Mouse (Mus musculus) mouse embryonic stem cell (cell line): ENCODE results near the gene Gm49337.
"Not testable (repeated sequence)": the region's sequence is repeated elsewhere in the genome, so short reads cannot be mapped to it uniquely, and the experiment has no call there.

Experiments
- in situ Hi-C, 2 experiments: fragments of 300-500 bp; cut with MboI; formaldehyde crosslinking; loops; 1 replicate in 1 of 2; 3 replicates in 1 of 2; pipeline ENCODE4 v1.14.3; 2019 to 2020; ENCODE audit warnings: low sequenced_read_pairs in 2 of 2, low pct_unique_long_range_greater_than_20kb in 1 of 2, mixed read lengths in 1 of 2; ENCODE audit not compliant: unreplicated experiment in 1 of 2

Gene Gm49337

GRCm38 (mm10) chr4:116192286-116192835 is 19.2 kb downstream of the Gm49337 start:
- in situ Hi-C loops: no loop called here

- in situ Hi-C loops: no loop called here
These were observed 20.6 kb downstream of the Gm49337 start for GRCm38 (mm10) chr4:116193583-116194383.

DNA sequence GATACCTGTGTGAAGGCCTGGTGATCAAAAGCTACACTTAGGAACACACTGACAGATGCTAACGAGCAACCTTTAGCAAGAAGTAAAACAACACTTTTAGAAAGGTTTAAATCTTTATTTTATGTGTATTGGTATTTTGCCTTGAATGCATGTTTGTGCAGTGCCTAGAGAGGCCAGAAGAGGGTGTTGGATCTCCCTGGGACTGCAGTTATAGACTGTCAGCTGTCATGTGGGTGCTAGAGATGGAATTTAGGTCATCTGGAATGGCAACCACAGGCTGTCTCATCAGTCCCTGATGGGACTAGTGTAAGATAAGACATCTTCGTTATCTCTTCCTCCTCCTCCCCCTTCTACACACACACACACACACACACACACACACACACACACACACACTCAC is 25.2 kb downstream of the Gm49337 start:
- in situ Hi-C loops: no loop called here

GRCm38 (mm10) chr4:116204422-116204821 is 31.2 kb downstream of the Gm49337 start:
- in situ Hi-C loops: no loop called here

DNA sequence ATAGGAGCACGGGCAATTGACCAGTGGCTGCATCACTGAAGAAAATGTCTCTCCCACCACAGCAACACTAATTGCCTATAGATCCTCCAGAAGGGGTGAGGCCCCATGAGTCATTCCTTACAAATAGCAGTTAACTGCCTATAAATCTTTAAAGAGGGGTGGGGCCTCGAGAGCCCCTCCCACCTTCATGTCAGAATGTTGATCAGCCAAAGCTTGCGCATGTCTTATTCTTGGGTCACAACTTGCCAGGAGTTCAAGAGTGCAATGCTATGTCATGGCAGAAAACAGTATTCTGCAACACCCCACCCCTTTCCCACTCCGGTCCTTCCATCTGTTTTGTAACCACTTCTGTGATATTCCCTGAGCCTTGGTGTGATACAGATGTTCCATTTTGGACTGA is 33.3 kb downstream of the Gm49337 start:
- in situ Hi-C loops: no loop called here

- in situ Hi-C loops: no loop called here
These were observed 35.7 kb downstream of the Gm49337 start for GRCm38 (mm10) chr4:116208891-116209290.

DNA sequence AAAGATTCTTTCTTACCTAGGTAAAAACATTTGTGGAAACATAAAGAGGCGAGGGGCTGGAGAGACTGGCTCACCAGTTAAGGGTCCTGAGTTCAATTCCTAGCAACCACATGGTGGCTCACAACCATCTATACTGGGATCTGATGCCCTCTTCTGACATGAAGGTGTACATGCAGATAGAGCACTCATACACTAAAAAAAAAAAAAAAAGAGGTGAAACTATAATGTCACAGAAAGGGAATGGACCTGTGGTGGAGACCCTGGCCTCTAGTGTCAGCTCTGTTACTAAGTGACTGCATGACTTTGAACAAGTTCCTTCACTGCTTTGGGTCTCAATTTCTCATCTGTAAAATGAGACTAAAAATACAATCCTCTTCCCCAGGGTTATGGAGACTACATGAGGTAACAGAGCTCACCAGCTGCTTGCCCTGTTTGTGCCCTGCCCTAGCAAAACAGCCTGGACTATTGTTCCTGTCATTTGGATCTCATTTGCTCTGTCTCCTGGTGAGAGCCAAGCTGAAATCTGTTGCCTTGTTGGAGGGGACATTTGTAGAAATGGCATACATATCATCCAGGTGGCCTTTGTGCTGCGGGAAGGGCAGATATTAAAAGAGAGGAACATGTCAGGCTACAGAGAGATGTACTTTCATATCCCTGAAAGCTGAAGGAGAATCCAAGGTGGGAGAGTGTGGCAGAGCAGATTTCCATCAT is 42.9 kb downstream of the Gm49337 start:
- in situ Hi-C loops: no loop called here

DNA sequence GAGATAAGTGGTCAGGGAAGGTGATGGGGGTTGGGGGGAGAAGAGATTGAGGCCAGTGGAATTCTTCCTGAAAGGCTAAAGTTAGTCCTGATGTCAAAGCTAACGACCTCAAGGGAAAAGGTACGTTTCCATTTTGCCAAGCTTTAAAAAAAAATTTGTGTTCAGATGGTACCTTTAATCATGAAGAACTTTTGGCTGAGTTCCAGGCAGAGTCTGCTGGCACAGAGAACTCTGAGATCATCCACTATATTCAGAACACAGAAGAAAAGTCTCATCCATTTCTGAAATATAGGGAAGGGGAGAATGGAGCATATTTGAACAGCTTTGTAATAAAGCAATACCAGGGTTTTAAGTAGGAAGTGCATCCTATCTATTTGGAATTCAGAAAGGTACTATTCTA is 43.9 kb downstream of the Gm49337 start:
- in situ Hi-C loops: no loop called here

GRCm38 (mm10) chr4:116217661-116218060 is 44.5 kb downstream of the Gm49337 start:
- in situ Hi-C loops: not testable (repeated sequence)

DNA sequence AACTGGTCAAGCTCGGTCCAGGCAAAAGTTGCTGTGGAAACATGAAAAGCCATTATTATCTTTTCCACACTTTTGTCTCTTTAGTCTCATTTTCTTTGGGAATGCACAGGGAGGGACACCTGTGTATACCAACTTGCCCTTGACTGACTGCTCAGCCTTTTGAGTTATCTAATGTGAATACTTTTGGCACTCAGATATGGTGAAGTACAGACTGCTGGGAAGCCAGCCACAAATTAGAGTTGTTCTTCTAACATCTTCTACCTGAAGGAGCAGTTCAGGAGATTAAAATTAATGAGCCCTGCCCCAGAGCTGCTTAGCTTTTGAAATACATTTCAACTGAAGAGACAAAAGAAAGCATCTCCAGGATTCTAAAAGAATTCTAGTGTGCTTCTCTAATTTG is 45.9 kb downstream of the Gm49337 start:
- in situ Hi-C loops: no loop called here

DNA sequence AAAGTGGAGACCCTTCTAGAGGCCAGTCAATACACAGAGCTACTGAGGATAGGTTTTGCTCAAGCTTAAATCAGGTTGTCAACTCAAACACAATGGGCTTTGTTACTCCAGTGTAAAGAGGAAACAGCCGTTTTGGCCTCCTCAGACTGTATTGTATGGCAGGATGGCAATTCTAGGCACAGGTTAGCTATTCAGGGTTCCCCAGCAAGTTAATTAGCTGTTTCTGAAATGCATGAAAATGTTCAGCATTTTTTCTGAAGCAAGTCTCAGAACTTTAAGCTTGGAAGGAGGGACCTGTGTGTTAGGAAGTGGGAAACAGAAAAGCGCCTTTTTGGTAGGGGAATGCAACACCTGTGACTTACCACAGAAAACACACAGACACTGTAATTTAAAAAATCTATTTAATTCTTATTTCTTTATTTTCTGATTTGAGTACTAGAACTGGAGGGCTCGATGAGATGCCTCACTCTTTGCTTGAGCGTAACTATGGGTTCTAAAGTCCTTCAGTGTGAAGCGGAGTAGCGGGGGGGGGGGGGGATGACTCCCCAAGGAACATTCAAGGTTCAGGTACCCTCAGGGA is 47.0 kb downstream of the Gm49337 start:
- in situ Hi-C loops: no loop called here

GRCm38 (mm10) chr4:116220780-116221139 is 47.6 kb downstream of the Gm49337 start:
- in situ Hi-C loops: no loop called here

GRCm38 (mm10) chr4:116221140-116221851 is 48.1 kb downstream of the Gm49337 start, which contains the start of gene Pik3r3:
Gene Pik3r3, plus strand, starts transcription at chr4:116221618.
- in situ Hi-C loops: no loop called here

DNA sequence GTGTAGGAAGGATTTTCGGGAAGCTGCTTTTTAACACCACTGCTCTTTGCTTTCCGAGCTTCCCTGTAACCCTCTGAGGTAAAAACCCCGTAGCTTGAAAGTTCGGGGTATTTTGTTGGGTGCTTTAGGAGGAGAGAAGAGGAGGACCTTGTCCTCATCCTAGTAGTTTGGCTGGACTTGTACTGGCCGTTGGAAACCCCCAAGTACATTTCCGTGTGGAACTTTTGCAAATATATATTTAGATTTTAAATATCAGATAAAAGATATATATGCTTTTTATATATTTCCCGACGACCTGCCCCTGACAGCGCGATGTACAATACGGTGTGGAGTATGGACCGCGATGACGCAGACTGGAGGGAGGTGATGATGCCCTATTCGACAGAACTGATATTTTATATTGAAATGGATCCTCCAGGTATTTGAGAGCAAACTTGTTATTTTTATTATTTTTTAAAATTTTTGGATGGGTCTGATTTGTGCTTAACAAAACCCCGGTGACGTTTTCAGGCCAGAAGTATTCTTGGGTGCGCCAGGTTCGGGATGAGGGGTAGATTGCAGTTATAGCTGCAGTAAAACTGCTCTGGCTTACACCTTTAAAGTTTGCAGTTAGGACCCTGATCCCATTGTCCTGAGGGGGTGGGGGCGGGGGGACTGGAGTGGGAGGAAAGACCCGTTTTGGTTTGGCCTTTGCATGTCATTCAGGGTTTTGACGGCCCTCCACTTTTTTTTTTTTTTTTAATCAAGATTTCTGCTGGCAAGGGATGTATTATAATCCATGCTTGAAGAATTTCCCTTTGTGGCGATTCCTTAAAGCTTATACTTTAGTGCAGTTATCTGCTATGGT is 49.0 kb downstream of the Gm49337 start:
- in situ Hi-C loops: no loop called here

- in situ Hi-C loops: no loop called here
These were observed 49.6 kb downstream of the Gm49337 start for GRCm38 (mm10) chr4:116222843-116223119.

GRCm38 (mm10) chr4:116243377-116243776 is 70.2 kb downstream of the Gm49337 start:
- in situ Hi-C loops: no loop called here

- in situ Hi-C loops: no loop called here
These were observed 71.1 kb downstream of the Gm49337 start for GRCm38 (mm10) chr4:116244240-116244639.

GRCm38 (mm10) chr4:116245926-116246325 is 72.7 kb downstream of the Gm49337 start:
- in situ Hi-C loops: not testable (repeated sequence)
